Mouse (Mus musculus): ENCODE measurements around the gene Tmem208.

Tmem208 gene

GRCm38 (mm10) chr8:105298351-105299252 is 27.6 kb upstream of the Tmem208 start:
- no peak for DNase-seq (ENCODE audit: low spot score)

GRCm38 (mm10) chr8:105299962-105300361 is 26.2 kb upstream of the Tmem208 start:
- DNase-seq (ENCODE audit: low spot score): no peak

GRCm38 (mm10) chr8:105303396-105303795 is 22.8 kb upstream of the Tmem208 start:
- no peak for DNase-seq (ENCODE audit: low spot score)

- DNase-seq (ENCODE audit: low spot score): no peak
These were observed 22.3 kb upstream of the Tmem208 start for GRCm38 (mm10) chr8:105303874-105304273.

GRCm38 (mm10) chr8:105304325-105305210 is 21.6 kb upstream of the Tmem208 start:
- no peak for DNase-seq (ENCODE audit: low spot score)

- DNase-seq (ENCODE audit: low spot score): peak; percentile 42
These were observed 20.7 kb upstream of the Tmem208 start, which contains the start of gene Elmo3 for GRCm38 (mm10) chr8:105305211-105306145. Elmo3 (plus strand) TSS chr8:105305601.

- DNase-seq (ENCODE audit: low spot score): no peak
These were observed 19.9 kb upstream of the Tmem208 start for GRCm38 (mm10) chr8:105306146-105306691.

- no peak for DNase-seq (ENCODE audit: low spot score)
These were observed 18.5 kb upstream of the Tmem208 start for GRCm38 (mm10) chr8:105307670-105308069.

GRCm38 (mm10) chr8:105308428-105308827 is 17.7 kb upstream of the Tmem208 start:
- no peak for DNase-seq (ENCODE audit: low spot score)

GRCm38 (mm10) chr8:105309142-105309847 is 16.9 kb upstream of the Tmem208 start:
- DNase-seq (ENCODE audit: low spot score): no peak

- DNase-seq (ENCODE audit: low spot score): no peak
These were observed 16.0 kb upstream of the Tmem208 start for GRCm38 (mm10) chr8:105310118-105310517.

- DNase-seq (ENCODE audit: low spot score): no peak
These were observed 14.4 kb upstream of the Tmem208 start for GRCm38 (mm10) chr8:105311718-105312117.

- no peak for DNase-seq (ENCODE audit: low spot score)
These were observed 13.2 kb upstream of the Tmem208 start for GRCm38 (mm10) chr8:105312891-105313481.

GRCm38 (mm10) chr8:105313622-105314402 is 12.3 kb upstream of the Tmem208 start:
- DNase-seq (ENCODE audit: low spot score): no peak

GRCm38 (mm10) chr8:105315073-105315769 is 10.9 kb upstream of the Tmem208 start:
- no peak for DNase-seq (ENCODE audit: low spot score)

- DNase-seq (ENCODE audit: low spot score): no peak
These were observed 8.2 kb upstream of the Tmem208 start for GRCm38 (mm10) chr8:105317941-105318340.

GRCm38 (mm10) chr8:105318662-105319190 is 7.4 kb upstream of the Tmem208 start:
- DNase-seq (ENCODE audit: low spot score): no peak

- DNase-seq (ENCODE audit: low spot score): no peak
These were observed 3.0 kb upstream of the Tmem208 start for GRCm38 (mm10) chr8:105323183-105323582.
